Comparison of ENCODE assay signal across 21 mouse cellular contexts in genomic region chr5:117888946-117889345, GRCm38 (mm10).
DNase-seq lines count a peak whose midpoint lies in the region; ATAC-seq and TF ChIP-seq lines count a peak whose summit lies in the region.
"Had no signal": no experiment of that assay in that cellular context is flagged by ENCODE, and none has a peak within 500 bp of the region (broad histone marks: within the 10 kb centered on the region; RNA-seq: fewer than 3 reads in every experiment).

No protein-coding gene starts in this region.

- no peak for ATAC-seq in hindbrain, postnatal 0 days
- no peak for ATAC-seq in hindbrain, embryonic 11.5 days (ENCODE audit: low FRiP score)
- no peak for ATAC-seq in lung, embryonic 14.5 days (ENCODE audit: insufficient read depth)
- no peak for ATAC-seq in cerebellum, adult (ENCODE audit: insufficient number of reproducible peaks, low FRiP score, low TSS enrichment)
- ATAC-seq: activated CD4-positive, CD25-positive, alpha-beta regulatory T cell, adult 4 months; CD4-positive, CD25-positive, alpha-beta regulatory T cell, adult 4 months; forebrain, embryonic 13.5 days; forebrain, embryonic 16.5 days; intestine, embryonic 15.5 days had no signal

- 47% methylated on average over 6 of the region's 6 CpGs for WGBS in hindbrain, postnatal 0 days
- WGBS in hindbrain, embryonic 11.5 days: 66% methylated on average over 6 of the region's 6 CpGs
- WGBS in lung, embryonic 14.5 days: 43% methylated on average over 6 of the region's 6 CpGs

- TF ChIP-seq CTCF in hindbrain, postnatal 0 days (IDR thresholded peaks at IDR 0.05; ENCODE audit: low read depth): no peak
- no peak for TF ChIP-seq CTCF in lung, embryonic 14.5 days (IDR thresholded peaks at IDR 0.05; ENCODE audit: low read depth)

- H3K4me3 ChIP-seq in hindbrain, postnatal 0 days (ENCODE audit: low read length): no peak overlapping the region
- no peak overlapping the region for H3K4me3 ChIP-seq in hindbrain, embryonic 11.5 days (ENCODE audit: low read depth, low read length)
- no peak overlapping the region for H3K4me3 ChIP-seq in lung, embryonic 14.5 days (ENCODE audit: low read depth, low read length)
- H3K4me3 ChIP-seq in myocyte: no peak overlapping the region
- H3K4me3 ChIP-seq: embryonic facial prominence, embryonic 12.5 days; forebrain, embryonic 10.5 days; forebrain, embryonic 13.5 days; heart, adult 2 months; heart, embryonic 10.5 days; heart, embryonic 13.5 days; hindbrain, embryonic 12.5 days; hindbrain, embryonic 15.5 days; intestine, embryonic 15.5 days had no signal

- no peaks in the 10 kb centered on the region for H3K79me2 ChIP-seq in myocyte (ENCODE audit: control insufficient read depth, insufficient read depth)

- no peak for TF ChIP-seq POLR2A in myocyte (IDR thresholded peaks at IDR 0.05; ENCODE audit: insufficient read length, low read depth)

- DNase-seq in hindbrain, postnatal 0 days (ENCODE audit: low spot score): no peak
- DNase-seq in hindbrain, embryonic 11.5 days (ENCODE audit: low spot score): no peak
- peak; percentile 43 for DNase-seq in lung, embryonic 14.5 days
- DNase-seq in lung, postnatal 10 days: no peak
- DNase-seq: embryo, embryonic 11 days; gastrocnemius, postnatal 10 days; gastrocnemius, postnatal 36 days had no signal

- H3K4me1 ChIP-seq in hindbrain, postnatal 0 days (ENCODE audit: insufficient read depth, low read length): no peaks in the 10 kb centered on the region
- no peaks in the 10 kb centered on the region for H3K4me1 ChIP-seq in hindbrain, embryonic 11.5 days (replicated peaks; ENCODE audit: control insufficient read depth, insufficient read depth, low read length)
- no peaks in the 10 kb centered on the region for H3K4me1 ChIP-seq in lung, embryonic 14.5 days (ENCODE audit: insufficient read depth)
- H3K4me1 ChIP-seq: embryonic facial prominence, embryonic 12.5 days; forebrain, embryonic 13.5 days; hindbrain, embryonic 12.5 days; intestine, embryonic 15.5 days had no signal

- H3K4me2 ChIP-seq in hindbrain, postnatal 0 days (ENCODE audit: low read depth, low read length): no peak overlapping the region
- H3K4me2 ChIP-seq in hindbrain, embryonic 11.5 days (replicated peaks; ENCODE audit: low read depth, low read length): no peak overlapping the region
- no peak overlapping the region for H3K4me2 ChIP-seq in lung, embryonic 14.5 days
- H3K4me2 ChIP-seq in myocyte (ENCODE audit: low read depth): peak overlapping the region; percentile 45
- H3K4me2 ChIP-seq: embryonic facial prominence, embryonic 12.5 days; forebrain, embryonic 13.5 days; heart, embryonic 13.5 days; hindbrain, embryonic 12.5 days; hindbrain, embryonic 15.5 days; intestine, embryonic 15.5 days had no signal

- peak overlapping the region; percentile 16; the same call in 1 of the 2 replicates for H3K27ac ChIP-seq in hindbrain, postnatal 0 days
- no peak overlapping the region for H3K27ac ChIP-seq in hindbrain, embryonic 11.5 days (ENCODE audit: low read depth, low read length)
- H3K27ac ChIP-seq in lung, embryonic 14.5 days (ENCODE audit: low read depth): no peak overlapping the region
- H3K27ac ChIP-seq: embryonic facial prominence, embryonic 12.5 days; forebrain, embryonic 10.5 days; forebrain, embryonic 13.5 days; heart, adult 2 months; heart, embryonic 10.5 days; heart, embryonic 13.5 days; hindbrain, embryonic 12.5 days; hindbrain, embryonic 15.5 days; intestine, embryonic 15.5 days had no signal

- no peak overlapping the region for H3K9ac ChIP-seq in hindbrain, postnatal 0 days (replicated peaks; ENCODE audit: low read length)
- H3K9ac ChIP-seq in hindbrain, embryonic 11.5 days (ENCODE audit: low read depth, low read length): no peak overlapping the region
- H3K9ac ChIP-seq in lung, embryonic 14.5 days: no peak overlapping the region
- H3K9ac ChIP-seq: embryonic facial prominence, embryonic 12.5 days; forebrain, embryonic 13.5 days; heart, embryonic 13.5 days; hindbrain, embryonic 12.5 days; hindbrain, embryonic 15.5 days; intestine, embryonic 15.5 days had no signal

- H3K27me3 ChIP-seq in hindbrain, postnatal 0 days (ENCODE audit: insufficient read depth, low read length): no peaks in the 10 kb centered on the region
- H3K27me3 ChIP-seq in hindbrain, embryonic 11.5 days (ENCODE audit: control insufficient read depth, insufficient read depth, low read length): no peaks in the 10 kb centered on the region
- H3K27me3 ChIP-seq in lung, embryonic 14.5 days (ENCODE audit: insufficient read depth, low read length): no peaks in the 10 kb centered on the region
- no peaks in the 10 kb centered on the region for H3K27me3 ChIP-seq in myocyte (ENCODE audit: control insufficient read depth, insufficient read depth, insufficient read length)
- H3K27me3 ChIP-seq: embryonic facial prominence, embryonic 12.5 days; forebrain, embryonic 13.5 days; heart, embryonic 13.5 days; hindbrain, embryonic 12.5 days; hindbrain, embryonic 15.5 days; intestine, embryonic 15.5 days had no signal

- H3K36me3 ChIP-seq in hindbrain, postnatal 0 days (ENCODE audit: insufficient read depth, low read length): no peaks in the 10 kb centered on the region
- no peaks in the 10 kb centered on the region for H3K36me3 ChIP-seq in hindbrain, embryonic 11.5 days (ENCODE audit: control insufficient read depth, insufficient read depth, low read length)
- H3K36me3 ChIP-seq in lung, embryonic 14.5 days (ENCODE audit: insufficient read depth): no peaks in the 10 kb centered on the region
- H3K36me3 ChIP-seq in myocyte (ENCODE audit: control insufficient read depth, insufficient read depth): no peaks in the 10 kb centered on the region
- H3K36me3 ChIP-seq: embryonic facial prominence, embryonic 12.5 days; forebrain, embryonic 10.5 days; heart, embryonic 10.5 days; heart, embryonic 13.5 days; hindbrain, embryonic 12.5 days; hindbrain, embryonic 15.5 days; intestine, embryonic 15.5 days had no signal

- no peaks in the 10 kb centered on the region for H3K9me3 ChIP-seq in hindbrain, postnatal 0 days (ENCODE audit: low read length)
- H3K9me3 ChIP-seq in hindbrain, embryonic 11.5 days (ENCODE audit: control insufficient read depth, low read length): no peaks in the 10 kb centered on the region
- no peaks in the 10 kb centered on the region for H3K9me3 ChIP-seq in lung, embryonic 14.5 days (ENCODE audit: low read depth, low read length)
- H3K9me3 ChIP-seq: embryonic facial prominence, embryonic 12.5 days; forebrain, embryonic 10.5 days; forebrain, embryonic 13.5 days; heart, embryonic 10.5 days; heart, embryonic 13.5 days; hindbrain, embryonic 12.5 days; hindbrain, embryonic 15.5 days; intestine, embryonic 15.5 days had no signal

- H3ac ChIP-seq in myocyte (ENCODE audit: control insufficient read depth, insufficient read length): no peak overlapping the region

TF ChIP-seq in myocyte, 11 proteins besides CTCF, POLR2A, EP300 and RAD21:
- TF ChIP-seq REST (IDR thresholded peaks at IDR 0.05; ENCODE audit: insufficient read depth, insufficient read length) (no peak), MYOG (IDR thresholded peaks at IDR 0.05; ENCODE audit: control insufficient read depth in 1 of 3, insufficient read depth in 1 of 3, insufficient read length in 2 of 3, low read depth in 2 of 3) (no peak), USF1 (IDR thresholded peaks at IDR 0.05; ENCODE audit: low read depth) (no peak), TCF3 (IDR thresholded peaks at IDR 0.05; ENCODE audit: insufficient read length, low read depth) (no peak), MAX (IDR thresholded peaks at IDR 0.05; ENCODE audit: low read depth) (no peak), POLR2AphosphoS2 (IDR thresholded peaks at IDR 0.05; ENCODE audit: insufficient read length, low read depth) (no peak), MYOD1 (IDR thresholded peaks at IDR 0.05; ENCODE audit: control insufficient read depth in 1 of 3, insufficient read length in 2 of 3, low read depth in 2 of 3) (no peak), SRF (IDR thresholded peaks at IDR 0.05; ENCODE audit: control insufficient read depth, insufficient read length, low read depth) (no peak), TCF12 (IDR thresholded peaks at IDR 0.05; ENCODE audit: insufficient read depth, poor library complexity, severe bottlenecking) (no peak), CEBPB (IDR thresholded peaks at IDR 0.05; ENCODE audit: insufficient read depth, poor library complexity, severe bottlenecking) (no peak), E2F4 (IDR thresholded peaks at IDR 0.05; ENCODE audit: insufficient read depth) (no peak)
